Mouse (Mus musculus): Measurements from ENCODE around the gene Grk6.

Grk6 gene

GRCm38 (mm10) chr13:55444937-55445315, at the start of gene Grk6:
Grk6 (plus strand) TSS chr13:55445072.
- peak; percentile 99 for DNase-seq (ENCODE audit: low read depth, low spot score)

GRCm38 (mm10) chr13:55398088-55398487, 46.8 kb upstream of the Grk6 start, which contains the start of gene Slc34a1:
Slc34a1 (plus strand) TSS chr13:55398187.
- no peak for DNase-seq (ENCODE audit: low read depth, low spot score)

GRCm38 (mm10) chr13:55399300-55400038, 45.4 kb upstream of the Grk6 start:
- no peak for DNase-seq (ENCODE audit: low read depth, low spot score)

GRCm38 (mm10) chr13:55400039-55400346, 44.9 kb upstream of the Grk6 start:
- no peak for DNase-seq (ENCODE audit: low read depth, low spot score)

GRCm38 (mm10) chr13:55403266-55403665, 41.6 kb upstream of the Grk6 start:
- no peak for DNase-seq (ENCODE audit: low read depth, low spot score)

- no peak for DNase-seq (ENCODE audit: low read depth, low spot score)
Observed at GRCm38 (mm10) chr13:55403935-55404852, 40.7 kb upstream of the Grk6 start.

GRCm38 (mm10) chr13:55404853-55405782, 39.8 kb upstream of the Grk6 start:
- peak; percentile 93 for DNase-seq (ENCODE audit: low read depth, low spot score)

- DNase-seq (ENCODE audit: low read depth, low spot score), result no peak
Observed at GRCm38 (mm10) chr13:55405783-55406390, 39.0 kb upstream of the Grk6 start.

- no peak for DNase-seq (ENCODE audit: low read depth, low spot score)
Observed at GRCm38 (mm10) chr13:55407341-55407740, 37.5 kb upstream of the Grk6 start.

- DNase-seq (ENCODE audit: low read depth, low spot score), result no peak
Observed at GRCm38 (mm10) chr13:55408546-55409120, 36.2 kb upstream of the Grk6 start.

GRCm38 (mm10) chr13:55411826-55412225, 33.0 kb upstream of the Grk6 start:
- DNase-seq (ENCODE audit: low read depth, low spot score), result no peak

GRCm38 (mm10) chr13:55412643-55413307, 32.1 kb upstream of the Grk6 start:
- no peak for DNase-seq (ENCODE audit: low read depth, low spot score)

GRCm38 (mm10) chr13:55413333-55413732, 31.5 kb upstream of the Grk6 start:
- DNase-seq (ENCODE audit: low read depth, low spot score), result no peak

- DNase-seq (ENCODE audit: low read depth, low spot score), result peak; percentile 76
Observed at GRCm38 (mm10) chr13:55414743-55415380, 30.0 kb upstream of the Grk6 start, which contains the start of gene Pfn3. Pfn3 (minus strand) TSS chr13:55415232.

- DNase-seq (ENCODE audit: low read depth, low spot score), result peak; percentile 81
Observed at GRCm38 (mm10) chr13:55418004-55418403, 26.9 kb upstream of the Grk6 start.

- no peak for DNase-seq (ENCODE audit: low read depth, low spot score)
Observed at GRCm38 (mm10) chr13:55419142-55419541, 25.7 kb upstream of the Grk6 start.

GRCm38 (mm10) chr13:55420018-55420932, 24.6 kb upstream of the Grk6 start:
- no peak for DNase-seq (ENCODE audit: low read depth, low spot score)

- DNase-seq (ENCODE audit: low read depth, low spot score), result peak; percentile 54
Observed at GRCm38 (mm10) chr13:55420933-55421800, 23.7 kb upstream of the Grk6 start.
